Mouse (Mus musculus) skeletal muscle tissue, postnatal 0 days (tissue): ENCODE results near the gene Nans. TPM values are rescaled to one million over a fixed set of nuclear protein-coding genes. Genes with fewer than 3 reads are reported as not detected.

ENCODE experiments used
- polyA plus RNA-seq: library from polyadenylated mRNA; unstranded; fragments of >200 nt; fragmentation: Nextera tagmentation; extraction: Ambion mirVana; gene quantifications from 2 replicates; pipeline ENCODE4 v1.2.1, GENCODE M21; 2015

Gene Nans
- 33.1 and 45.6 TPM in 2 replicates for polyA plus RNA-seq

GRCm38 (mm10) chr4:46489028-46489925 lies at the start of gene Nans:
TSS of gene Nans (plus strand) at chr4:46489248.

GRCm38 (mm10) chr4:46450519-46451131 lies 38.4 kb upstream of the Nans start, which contains the start of gene Anp32b:
TSS of gene Anp32b (plus strand) at chr4:46450902.

GRCm38 (mm10) chr4:46535840-46536361 lies 46.9 kb downstream of the Nans start, which contains the start of gene Trim14:
TSS of gene Trim14 (minus strand) at chr4:46536141.

Other genes starting within 250 kb of the Nans start
- gene Foxe1, start 145.6 kb upstream of the Nans start, polyA plus RNA-seq, result not detected in 2 replicates
- 3.8 and 4.5 TPM in 2 replicates for gene Trmo, start 99.8 kb upstream of the Nans start, polyA plus RNA-seq
- gene Hemgn, start 75.7 kb upstream of the Nans start, polyA plus RNA-seq, result 0.15 and 0.17 TPM in 2 replicates
- 84.4 and 100 TPM in 2 replicates for gene Anp32b, start 38.3 kb upstream of the Nans start, polyA plus RNA-seq
- 2.5 and 5.1 TPM in 2 replicates for gene Trim14, start 46.9 kb downstream of the Nans start, polyA plus RNA-seq
- gene Coro2a, start 113.0 kb downstream of the Nans start, polyA plus RNA-seq, result 0.22 and 0.39 TPM in 2 replicates
- 0.96 and 1.1 TPM in 2 replicates for gene Tbc1d2, start 161.0 kb downstream of the Nans start, polyA plus RNA-seq